ENCODE assay signal across 25 mouse cellular contexts in the genomic region with DNA sequence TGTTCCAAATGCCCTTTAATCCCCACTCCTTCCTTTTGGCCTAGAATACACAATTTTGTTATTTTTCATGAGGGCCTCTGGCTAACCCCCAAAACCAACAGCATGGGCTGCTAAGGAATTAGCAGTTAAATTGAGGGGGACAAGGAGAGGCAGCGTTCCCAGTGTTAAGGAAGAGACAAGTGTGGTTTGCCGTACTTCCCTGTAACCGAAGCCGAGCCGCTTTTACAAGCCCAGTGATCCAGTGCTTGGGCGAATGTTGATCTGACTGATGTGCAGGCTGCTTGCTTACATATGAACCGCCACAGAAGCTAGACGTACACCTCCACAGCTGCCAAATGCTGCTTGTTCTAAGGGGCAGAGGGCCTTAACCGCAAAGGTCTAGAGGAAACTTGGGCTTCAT.
DNase-seq lines count a peak whose midpoint lies in the region; ATAC-seq lines count a peak whose summit lies in the region.
"Had no signal": no experiment of that assay in that cellular context is flagged by ENCODE, and none has a peak within 500 bp of the region (broad histone marks: within the 10 kb centered on the region; RNA-seq: fewer than 3 reads in every experiment).

No protein-coding gene starts in this region.

- no peak for ATAC-seq in limb, embryonic 12.5 days (ENCODE audit: insufficient number of reproducible peaks, insufficient read depth, low FRiP score, low TSS enrichment, low read depth)
- no peak for ATAC-seq in kidney, embryonic 16.5 days (ENCODE audit: low FRiP score, low TSS enrichment)
- ATAC-seq in limb, embryonic 13.5 days (ENCODE audit: low FRiP score, low read depth) = no peak
- ATAC-seq: forebrain, embryonic 16.5 days; hindbrain, postnatal 0 days; intestine, embryonic 16.5 days; midbrain, embryonic 13.5 days had no signal

- H3K9ac ChIP-seq in limb, embryonic 12.5 days (replicated peaks) = no peak overlapping the region
- H3K9ac ChIP-seq in kidney, embryonic 16.5 days (replicated peaks; ENCODE audit: low read length) = 0 out of 2 replicates have a peak overlapping the region, but pooled peaks have one; percentile 2
- H3K9ac ChIP-seq in limb, embryonic 13.5 days = no peak overlapping the region
- H3K9ac ChIP-seq: liver, embryonic 15.5 days; lung, embryonic 15.5 days; midbrain, embryonic 13.5 days; neural tube, embryonic 12.5 days had no signal

- no peaks in the 10 kb centered on the region for H3K27me3 ChIP-seq in limb, embryonic 12.5 days
- no peaks in the 10 kb centered on the region for H3K27me3 ChIP-seq in limb, embryonic 10.5 days (ENCODE audit: low read depth, poor library complexity, severe bottlenecking)
- H3K27me3 ChIP-seq in kidney, embryonic 16.5 days (ENCODE audit: insufficient read depth, low read length) = no peaks in the 10 kb centered on the region
- no peaks in the 10 kb centered on the region for H3K27me3 ChIP-seq in limb, embryonic 13.5 days
- H3K27me3 ChIP-seq: liver, embryonic 15.5 days; lung, embryonic 15.5 days; midbrain, embryonic 13.5 days; neural tube, embryonic 12.5 days had no signal

- 80% methylated on average over 9 of the region's 9 CpGs for WGBS in limb, embryonic 12.5 days
- 90% methylated on average over 9 of the region's 9 CpGs for WGBS in limb, embryonic 10.5 days
- WGBS in kidney, embryonic 16.5 days = 41% methylated on average over 9 of the region's 9 CpGs
- 60% methylated on average over 9 of the region's 9 CpGs for WGBS in limb, embryonic 13.5 days

- no peak overlapping the region for H3K4me3 ChIP-seq in limb, embryonic 12.5 days (replicated peaks)
- no peak overlapping the region for H3K4me3 ChIP-seq in limb, embryonic 10.5 days
- H3K4me3 ChIP-seq in kidney, embryonic 16.5 days (ENCODE audit: low read length) = no peak overlapping the region
- no peak overlapping the region for H3K4me3 ChIP-seq in limb, embryonic 13.5 days
- H3K4me3 ChIP-seq: heart, embryonic 10.5 days; layer of hippocampus, adult 2 months; liver, embryonic 15.5 days; lung, embryonic 15.5 days; megakaryocyte, embryonic 14.5 days; midbrain, embryonic 13.5 days; neural tube, embryonic 12.5 days had no signal

- DNase-seq in gastrocnemius, postnatal 10 days = peak; percentile 2
- DNase-seq in gastrocnemius, postnatal 14 days = no peak
- DNase-seq in limb, embryonic 10.5 days (ENCODE audit: low spot score) = no peak
- no peak for DNase-seq in layer of hippocampus, adult 8-10 months (ENCODE audit: low spot score in 2 of 2)
- DNase-seq: adrenal gland, postnatal 36 days; cerebellum, adult 9-10 months; gastrocnemius, postnatal 36 days; layer of hippocampus, postnatal 36 days; lung, postnatal 36 days; right cerebral cortex, postnatal 14 days; thymus, postnatal 14 days had no signal

- no peak overlapping the region for H3K4me2 ChIP-seq in limb, embryonic 12.5 days
- H3K4me2 ChIP-seq in kidney, embryonic 16.5 days (replicated peaks; ENCODE audit: low read depth, low read length) = no peak overlapping the region
- H3K4me2 ChIP-seq in limb, embryonic 13.5 days (replicated peaks) = no peak overlapping the region
- H3K4me2 ChIP-seq: liver, embryonic 15.5 days; lung, embryonic 15.5 days; midbrain, embryonic 13.5 days; neural tube, embryonic 12.5 days had no signal

- H3K4me1 ChIP-seq in limb, embryonic 12.5 days (replicated peaks) = peaks cover 32% of the 10 kb centered on the region
- H3K4me1 ChIP-seq in limb, embryonic 10.5 days = peaks cover 2% of the 10 kb centered on the region
- peaks cover 64% of the 10 kb centered on the region for H3K4me1 ChIP-seq in kidney, embryonic 16.5 days (ENCODE audit: insufficient read depth, low read length)
- H3K4me1 ChIP-seq in limb, embryonic 13.5 days = peaks cover 64% of the 10 kb centered on the region
- H3K4me1 ChIP-seq: heart, embryonic 10.5 days; liver, embryonic 15.5 days; megakaryocyte, embryonic 14.5 days had no signal

- H3K36me3 ChIP-seq in limb, embryonic 12.5 days = peaks cover 21% of the 10 kb centered on the region
- peaks cover 24% of the 10 kb centered on the region for H3K36me3 ChIP-seq in limb, embryonic 10.5 days
- H3K36me3 ChIP-seq in kidney, embryonic 16.5 days (ENCODE audit: insufficient read depth, low read length) = peaks cover 12% of the 10 kb centered on the region
- peaks cover 24% of the 10 kb centered on the region for H3K36me3 ChIP-seq in limb, embryonic 13.5 days
- H3K36me3 ChIP-seq: heart, embryonic 10.5 days; liver, embryonic 15.5 days had no signal

- H3K27ac ChIP-seq in limb, embryonic 12.5 days = peak overlapping the region; percentile 13; the same call in 1 of the 2 replicates
- no peak overlapping the region for H3K27ac ChIP-seq in limb, embryonic 10.5 days
- H3K27ac ChIP-seq in kidney, embryonic 16.5 days (ENCODE audit: low read length) = peak overlapping the region; percentile 61
- H3K27ac ChIP-seq in limb, embryonic 13.5 days = 0 out of 2 replicates have a peak overlapping the region, but pooled peaks have one; percentile 28
- H3K27ac ChIP-seq: heart, embryonic 10.5 days; hindbrain, postnatal 0 days; layer of hippocampus, adult 2 months; liver, embryonic 15.5 days; lung, embryonic 15.5 days; midbrain, embryonic 13.5 days; neural tube, embryonic 12.5 days; stomach, postnatal 0 days had no signal

- no peaks in the 10 kb centered on the region for H3K9me3 ChIP-seq in limb, embryonic 12.5 days
- no peaks in the 10 kb centered on the region for H3K9me3 ChIP-seq in limb, embryonic 10.5 days (replicated peaks)
- no peaks in the 10 kb centered on the region for H3K9me3 ChIP-seq in kidney, embryonic 16.5 days (ENCODE audit: low read length)
- H3K9me3 ChIP-seq in limb, embryonic 13.5 days = no peaks in the 10 kb centered on the region
- H3K9me3 ChIP-seq: heart, embryonic 10.5 days; liver, embryonic 15.5 days; lung, embryonic 15.5 days; midbrain, embryonic 13.5 days; neural tube, embryonic 12.5 days had no signal

- intact Hi-C loops in gastrocnemius, postnatal 14 days (cut with DNase I; ENCODE audit: low total_unique reads) = no loop called here
